Mouse (Mus musculus): ENCODE results near the gene Taok3.

DNA sequence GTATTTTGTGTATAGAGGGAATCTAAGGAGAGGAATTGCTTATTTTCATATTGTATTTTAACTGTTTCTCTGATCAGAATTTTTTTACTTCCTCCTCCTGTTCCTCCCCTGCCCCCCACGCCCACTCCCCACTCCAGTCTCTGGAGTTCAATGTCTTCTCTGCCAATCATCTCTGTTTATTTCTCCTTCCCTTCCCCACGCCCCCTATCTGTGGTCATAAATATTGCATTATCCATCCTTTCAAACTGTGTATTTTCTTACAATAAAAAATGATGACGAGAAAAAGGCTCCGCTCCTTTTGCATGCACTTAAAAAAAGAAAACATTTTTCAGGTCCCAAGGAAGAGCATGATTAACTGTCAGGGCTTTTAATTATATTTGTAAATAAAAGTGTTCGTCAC is 154.9 kb downstream of the Taok3 start:
- TF ChIP-seq POLR2A (IDR thresholded peaks at IDR 0.05; ENCODE audit: insufficient read length, low read depth) = no peak
- no peak for TF ChIP-seq MYOG (IDR thresholded peaks at IDR 0.05; ENCODE audit: control insufficient read depth in 1 of 3, insufficient read depth in 1 of 3, insufficient read length in 2 of 3, low read depth in 2 of 3)
- TF ChIP-seq MAX (IDR thresholded peaks at IDR 0.05; ENCODE audit: low read depth) = no peak
- TF ChIP-seq USF1 (IDR thresholded peaks at IDR 0.05; ENCODE audit: low read depth) = no peak
- TF ChIP-seq POLR2AphosphoS2 (IDR thresholded peaks at IDR 0.05; ENCODE audit: insufficient read length, low read depth) = no peak

Measured in myocyte (in vitro differentiated cells).